Mouse (Mus musculus) cortical plate, adult 2 months (tissue): ENCODE measurements around the gene Tspan9. TPM values are rescaled to one million over a fixed set of nuclear protein-coding genes. Genes with fewer than 3 reads are reported as not detected.
A peak's percentile ranks its signal among the peaks of the same experiment; 100 is the strongest.

ENCODE experiments used
- H3K27ac ChIP-seq: fragments of 200-500 bp; 2 replicates; pipeline ENCODE4 v1.5.1; 2012; ENCODE audit warnings: low read length, control low read depth, inconsistent platforms; ENCODE audit not compliant: insufficient read depth
- H3K4me1 ChIP-seq: fragments of 200-500 bp; 2 replicates; pipeline ENCODE4 v1.6.1; 2011; ENCODE audit warnings: low read length; ENCODE audit not compliant: control insufficient read depth, insufficient read depth
- H3K4me3 ChIP-seq: fragments of 200-500 bp; 2 replicates; pipeline ENCODE4 v1.5.1; 2011; ENCODE audit warnings: mild to moderate bottlenecking, low read length, control low read depth; ENCODE audit not compliant: insufficient read depth
- CTCF ChIP-seq: fragments of 200-500 bp; IDR thresholded peaks from 2 replicates; pipeline ENCODE4 v1.5.1; 2011; ENCODE audit warnings: mild to moderate bottlenecking, control low read depth, low read length; ENCODE audit not compliant: insufficient read depth; ENCODE audit errors: extremely low read depth
- POLR2A ChIP-seq: fragments of 200-500 bp; IDR thresholded peaks from 2 replicates; pipeline ENCODE4 v1.6.1; 2011; ENCODE audit warnings: mild to moderate bottlenecking, low read length, control low read depth; ENCODE audit not compliant: insufficient read depth; ENCODE audit errors: extremely low read depth
- polyA plus RNA-seq: library from polyadenylated mRNA; depleted of rRNA; stranded (reverse); fragments of >200 nt; gene quantifications from 2 replicates; pipeline ENCODE4 v1.2.3, GENCODE M21; 2012

Gene Tspan9
- polyA plus RNA-seq, 1 experiment = 55.5 TPM

- no peak overlapping the region for H3K27ac ChIP-seq
- no peak for TF ChIP-seq CTCF
- no peak for TF ChIP-seq POLR2A
- H3K4me1 ChIP-seq = peaks cover 10% of the 10 kb centered on the region
- H3K4me3 ChIP-seq = no peak overlapping the region
Measured at GRCm38 (mm10) chr6:127928682-127929081, 214.7 kb downstream of the Tspan9 start.

- Histone ChIP-seq H3K4me3 (no peak overlapping the region), H3K27ac (no peak overlapping the region), H3K4me1 (peaks cover 8% of the 10 kb centered on the region)
- TF ChIP-seq CTCF (no peak), POLR2A (no peak)
Measured at GRCm38 (mm10) chr6:127925915-127926314, 217.5 kb downstream of the Tspan9 start.

GRCm38 (mm10) chr6:127924750-127925149, 218.6 kb downstream of the Tspan9 start:
- TF ChIP-seq CTCF = no peak
- no peak for TF ChIP-seq POLR2A
- Histone ChIP-seq H3K27ac (no peak overlapping the region), H3K4me1 (peaks cover 8% of the 10 kb centered on the region), H3K4me3 (no peak overlapping the region)

- no peak overlapping the region for H3K4me3 ChIP-seq
- TF ChIP-seq CTCF (no peak), POLR2A (no peak)
- no peak overlapping the region for H3K27ac ChIP-seq
- peaks cover 8% of the 10 kb centered on the region for H3K4me1 ChIP-seq
Measured at GRCm38 (mm10) chr6:127923296-127923695, 220.1 kb downstream of the Tspan9 start.

- Histone ChIP-seq H3K27ac (no peak overlapping the region), H3K4me3 (no peak overlapping the region), H3K4me1 (peaks cover 5% of the 10 kb centered on the region)
- TF ChIP-seq POLR2A (no peak), CTCF (no peak)
Measured at GRCm38 (mm10) chr6:127921996-127922395, 221.4 kb downstream of the Tspan9 start.

GRCm38 (mm10) chr6:127920652-127921051, 222.7 kb downstream of the Tspan9 start:
- TF ChIP-seq POLR2A (no peak), CTCF (peak; percentile 87)
- Histone ChIP-seq H3K4me3 (no peak overlapping the region), H3K27ac (no peak overlapping the region), H3K4me1 (peaks cover 4% of the 10 kb centered on the region)

- no peak overlapping the region for H3K27ac ChIP-seq
- no peak overlapping the region for H3K4me3 ChIP-seq
- TF ChIP-seq CTCF (no peak), POLR2A (no peak)
- H3K4me1 ChIP-seq = no peaks in the 10 kb centered on the region
Measured at GRCm38 (mm10) chr6:127919491-127919890, 223.9 kb downstream of the Tspan9 start.

- H3K27ac ChIP-seq = no peak overlapping the region
- TF ChIP-seq CTCF (peak; percentile 33), POLR2A (no peak)
- H3K4me1 ChIP-seq = no peaks in the 10 kb centered on the region
- no peak overlapping the region for H3K4me3 ChIP-seq
Measured at GRCm38 (mm10) chr6:127917712-127918111, 225.7 kb downstream of the Tspan9 start.

DNA sequence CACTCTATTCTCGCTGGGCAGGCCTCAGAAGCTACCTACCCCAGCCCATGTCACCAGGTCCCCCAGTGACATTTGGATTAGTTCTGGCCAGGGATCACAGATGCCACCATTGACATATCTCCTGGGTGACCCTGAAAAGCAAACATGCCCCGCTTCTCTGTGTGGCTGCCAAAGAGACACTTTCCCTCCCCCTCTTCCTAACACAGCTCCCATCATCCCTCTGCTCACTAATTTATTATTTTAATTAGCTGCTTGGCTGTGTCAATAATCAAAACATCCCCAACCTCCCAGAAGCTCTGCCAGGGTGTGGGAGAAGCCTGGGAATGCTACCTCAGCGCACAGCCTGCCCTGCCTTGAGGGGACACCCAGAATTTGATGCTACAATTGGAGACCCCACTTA, 226.4 kb downstream of the Tspan9 start:
- no peak overlapping the region for H3K4me3 ChIP-seq
- H3K27ac ChIP-seq = no peak overlapping the region
- no peaks in the 10 kb centered on the region for H3K4me1 ChIP-seq
- TF ChIP-seq POLR2A (no peak), CTCF (no peak)

DNA sequence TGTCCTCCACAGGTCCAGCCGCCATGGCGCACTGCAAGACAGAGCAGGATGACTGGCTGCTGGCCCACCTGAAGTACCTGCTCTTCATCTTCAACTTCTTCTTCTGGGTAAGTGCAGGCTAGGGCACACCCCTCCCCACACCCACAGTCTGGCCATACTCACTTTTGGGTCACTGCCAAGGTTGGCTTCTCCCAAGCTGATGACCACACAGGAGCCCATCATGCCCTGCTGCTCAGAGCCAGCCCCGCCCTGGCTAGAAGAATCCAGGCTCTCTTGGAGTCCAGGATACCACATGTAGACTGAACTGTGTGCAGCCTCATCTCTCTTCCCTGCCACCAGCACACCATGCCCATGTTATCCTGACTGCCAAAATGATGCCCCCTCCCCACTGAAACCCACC, 230.5 kb downstream of the Tspan9 start:
- no peaks in the 10 kb centered on the region for H3K4me1 ChIP-seq
- no peak for TF ChIP-seq CTCF
- TF ChIP-seq POLR2A = no peak
- no peak overlapping the region for H3K4me3 ChIP-seq
- H3K27ac ChIP-seq = no peak overlapping the region
